Mouse (Mus musculus) cortical plate, adult 2 months (tissue): Measurements from ENCODE around the gene Mbtps1. TPM values are rescaled to one million over a fixed set of nuclear protein-coding genes. Genes with fewer than 3 reads are reported as not detected.

Source experiments
- H3K27ac ChIP-seq: fragments of 200-500 bp; 2 replicates; pipeline ENCODE4 v1.5.1; 2012; ENCODE audit warnings: low read length, control low read depth, inconsistent platforms; ENCODE audit not compliant: insufficient read depth
- H3K4me1 ChIP-seq: fragments of 200-500 bp; 2 replicates; pipeline ENCODE4 v1.6.1; 2011; ENCODE audit warnings: low read length; ENCODE audit not compliant: control insufficient read depth, insufficient read depth
- H3K4me3 ChIP-seq: fragments of 200-500 bp; 2 replicates; pipeline ENCODE4 v1.5.1; 2011; ENCODE audit warnings: mild to moderate bottlenecking, low read length, control low read depth; ENCODE audit not compliant: insufficient read depth
- CTCF ChIP-seq: fragments of 200-500 bp; IDR thresholded peaks from 2 replicates; pipeline ENCODE4 v1.5.1; 2011; ENCODE audit warnings: mild to moderate bottlenecking, control low read depth, low read length; ENCODE audit not compliant: insufficient read depth; ENCODE audit errors: extremely low read depth
- POLR2A ChIP-seq: fragments of 200-500 bp; IDR thresholded peaks from 2 replicates; pipeline ENCODE4 v1.6.1; 2011; ENCODE audit warnings: mild to moderate bottlenecking, low read length, control low read depth; ENCODE audit not compliant: insufficient read depth; ENCODE audit errors: extremely low read depth
- polyA plus RNA-seq: library from polyadenylated mRNA; depleted of rRNA; stranded (reverse); fragments of >200 nt; gene quantifications from 2 replicates; pipeline ENCODE4 v1.2.3, GENCODE M21; 2012

Mbtps1 gene
- polyA plus RNA-seq, 1 experiment = 66.1 TPM

- no peak overlapping the region for H3K27ac ChIP-seq
- H3K4me1 ChIP-seq = no peaks in the 10 kb centered on the region
- TF ChIP-seq CTCF (no peak), POLR2A (no peak)
- no peak overlapping the region for H3K4me3 ChIP-seq
These were observed 22.1 kb upstream of the Mbtps1 start for GRCm38 (mm10) chr8:119580441-119581161.

- no peak overlapping the region for H3K27ac ChIP-seq
- H3K4me3 ChIP-seq = no peak overlapping the region
- TF ChIP-seq POLR2A (no peak), CTCF (no peak)
- H3K4me1 ChIP-seq = peaks cover 1% of the 10 kb centered on the region; the same call in 1 of the 2 replicates
These were observed 20.6 kb upstream of the Mbtps1 start for GRCm38 (mm10) chr8:119579096-119579495.

- TF ChIP-seq CTCF (no peak), POLR2A (no peak)
- no peak overlapping the region for H3K27ac ChIP-seq
- peak overlapping the region; percentile 71 for H3K4me3 ChIP-seq
- peaks cover 3% of the 10 kb centered on the region; the same call in 1 of the 2 replicates for H3K4me1 ChIP-seq
These were observed 16.8 kb upstream of the Mbtps1 start for GRCm38 (mm10) chr8:119575366-119575726.

- Histone ChIP-seq H3K4me3 (peak within 1 kb of the TSS; percentile 71), H3K4me1 (peaks cover 3% of the 10 kb centered on the region; the same call in 1 of the 2 replicates), H3K27ac (no peak within 1 kb of the TSS)
- TF ChIP-seq CTCF (no peak), POLR2A (peak; percentile 31; the same call in 1 of the 2 replicates)
These were observed 16.2 kb upstream of the Mbtps1 start, which contains the start of the genes Hsdl1 and Dnaaf1 for GRCm38 (mm10) chr8:119574437-119575365. TSS of gene Hsdl1 (minus strand) at chr8:119575183. TSS of gene Dnaaf1 (plus strand) at chr8:119575235.

- Histone ChIP-seq H3K4me1 (peaks cover 3% of the 10 kb centered on the region; the same call in 1 of the 2 replicates), H3K4me3 (no peak overlapping the region), H3K27ac (no peak overlapping the region)
- no peak for TF ChIP-seq POLR2A
- TF ChIP-seq CTCF = no peak
These were observed 13.9 kb upstream of the Mbtps1 start for GRCm38 (mm10) chr8:119572411-119572810.

GRCm38 (mm10) chr8:119571135-119571534 is 12.6 kb upstream of the Mbtps1 start:
- Histone ChIP-seq H3K27ac (no peak overlapping the region), H3K4me3 (no peak overlapping the region), H3K4me1 (peaks cover 3% of the 10 kb centered on the region; the same call in 1 of the 2 replicates)
- TF ChIP-seq POLR2A = no peak
- no peak for TF ChIP-seq CTCF

GRCm38 (mm10) chr8:119569881-119570280 is 11.3 kb upstream of the Mbtps1 start:
- TF ChIP-seq CTCF (no peak), POLR2A (no peak)
- Histone ChIP-seq H3K4me1 (peaks cover 3% of the 10 kb centered on the region; the same call in 1 of the 2 replicates), H3K27ac (no peak overlapping the region), H3K4me3 (no peak overlapping the region)

GRCm38 (mm10) chr8:119568951-119569350 is 10.4 kb upstream of the Mbtps1 start:
- no peak overlapping the region for H3K27ac ChIP-seq
- H3K4me3 ChIP-seq = no peak overlapping the region
- peaks cover under 1% of the 10 kb centered on the region; the same call in 1 of the 2 replicates for H3K4me1 ChIP-seq
- TF ChIP-seq POLR2A (no peak), CTCF (no peak)

GRCm38 (mm10) chr8:119568251-119568650 is 9.7 kb upstream of the Mbtps1 start:
- TF ChIP-seq CTCF (no peak), POLR2A (no peak)
- H3K4me1 ChIP-seq = no peaks in the 10 kb centered on the region
- H3K4me3 ChIP-seq = no peak overlapping the region
- H3K27ac ChIP-seq = no peak overlapping the region

- Histone ChIP-seq H3K27ac (no peak overlapping the region), H3K4me3 (no peak overlapping the region), H3K4me1 (no peaks in the 10 kb centered on the region)
- no peak for TF ChIP-seq CTCF
- TF ChIP-seq POLR2A = no peak
These were observed 7.8 kb upstream of the Mbtps1 start for GRCm38 (mm10) chr8:119566367-119566766.
